Mouse (Mus musculus) heart, postnatal 14 days (tissue): ENCODE measurements around the gene Nap1l4. TPM values are rescaled to one million over a fixed set of nuclear protein-coding genes. Genes with fewer than 3 reads are reported as not detected.
A peak's percentile ranks its signal among the peaks of the same experiment; 100 is the strongest.

ENCODE experiments used
- DNase-seq, 2 experiments: peaks; one replicate each; pipeline ENCODE4 v3.0.0; 2021 to 2022
- intact Hi-C: fragments of 180-260 bp; cut with DNase I; formaldehyde crosslinking; loops from one replicate; pipeline ENCODE4 v1.15.1; 2025
- total RNA-seq, 2 experiments: library from RNA; stranded (reverse); gene quantifications; 2 replicates each; pipeline ENCODE4 v1.2.3; 2021

Gene Nap1l4
- total RNA-seq, 2 experiments from 2014 or later, result 168 to 178 TPM

DNA sequence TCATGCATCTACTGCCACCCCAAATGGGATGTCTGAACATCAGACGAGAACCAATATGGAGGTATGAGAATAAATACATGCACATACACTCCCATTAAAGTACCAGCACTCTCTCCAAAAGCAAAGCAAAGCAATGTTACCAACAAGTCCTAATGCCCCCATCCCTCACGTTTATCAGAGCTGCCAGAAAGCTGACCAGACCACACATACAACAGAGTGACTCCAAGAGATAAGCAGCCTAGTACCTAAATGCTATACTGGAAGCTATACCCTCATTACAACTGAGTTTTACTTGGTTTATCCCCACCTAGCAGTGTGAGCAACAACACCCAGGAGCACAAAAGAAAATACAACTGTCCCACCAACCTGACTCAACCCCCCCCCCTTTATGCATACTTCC lies 15.6 kb downstream of the Nap1l4 start:
- intact Hi-C loops, result no loop called here
- DNase-seq, result no peak

DNA sequence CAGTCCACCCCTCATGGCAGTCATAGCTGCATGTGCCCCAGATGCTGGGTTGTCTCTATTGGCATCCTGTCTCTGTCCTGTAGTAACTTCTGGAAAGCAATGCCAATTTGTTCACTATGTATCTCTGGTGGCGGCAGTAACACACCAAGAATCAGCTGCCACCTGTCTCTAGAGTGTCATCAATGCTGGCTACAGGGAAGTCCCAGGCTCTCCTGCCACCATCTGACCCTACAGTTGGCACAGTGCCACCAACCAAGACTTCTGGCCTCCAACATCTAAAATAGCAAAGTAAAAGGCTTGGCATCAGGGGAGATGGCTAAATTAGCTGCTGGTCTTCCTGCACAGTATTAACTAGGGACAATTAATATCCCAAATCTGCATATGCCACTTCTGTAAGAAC lies 16.5 kb downstream of the Nap1l4 start:
- intact Hi-C loops, result no loop called here
- DNase-seq, result peak in 1 of 2 experiments; percentile 26

DNA sequence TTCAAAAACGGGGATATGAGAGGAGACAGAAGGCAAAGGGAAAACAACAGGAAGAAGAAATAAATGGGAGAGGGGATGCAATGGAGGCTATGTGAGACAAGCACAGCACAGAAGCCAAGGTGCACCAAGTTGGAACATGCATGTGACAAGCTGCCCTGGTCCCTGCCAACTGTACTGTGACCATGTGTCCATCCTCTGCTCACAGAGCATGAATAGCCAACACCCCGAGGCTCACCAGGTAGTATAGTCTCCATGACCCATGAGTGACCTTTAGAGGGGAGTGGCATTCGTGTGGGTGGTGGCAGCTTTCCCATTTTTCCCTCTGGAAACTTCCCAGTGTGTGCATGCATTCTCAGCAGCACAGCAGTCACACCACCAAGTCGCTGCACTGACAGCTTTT lies 29.6 kb downstream of the Nap1l4 start:
- intact Hi-C loops, result no loop called here

DNA sequence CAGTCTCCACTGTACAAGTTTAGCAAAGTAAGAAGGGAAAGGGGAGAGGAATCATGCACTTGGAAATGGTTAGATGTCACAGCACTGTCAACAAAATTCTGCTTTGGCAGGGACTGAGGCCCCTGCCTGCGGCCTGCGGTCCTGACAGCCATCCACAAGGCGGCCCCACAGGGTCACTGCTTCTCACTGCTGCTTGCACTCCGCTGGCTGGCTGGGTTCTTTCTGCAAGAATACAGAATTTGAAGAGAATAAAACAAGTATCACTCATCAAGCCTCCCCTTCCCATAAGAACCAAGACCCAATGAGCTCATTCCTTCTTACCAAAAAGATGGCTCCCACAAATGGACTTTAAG lies 34.5 kb downstream of the Nap1l4 start:
- DNase-seq, result peak in 1 of 2 experiments; percentile 23
- intact Hi-C loops, result no loop called here

More for the DNA sequence above, 29.6 kb downstream of the Nap1l4 start:
- DNase-seq, result no peak

DNA sequence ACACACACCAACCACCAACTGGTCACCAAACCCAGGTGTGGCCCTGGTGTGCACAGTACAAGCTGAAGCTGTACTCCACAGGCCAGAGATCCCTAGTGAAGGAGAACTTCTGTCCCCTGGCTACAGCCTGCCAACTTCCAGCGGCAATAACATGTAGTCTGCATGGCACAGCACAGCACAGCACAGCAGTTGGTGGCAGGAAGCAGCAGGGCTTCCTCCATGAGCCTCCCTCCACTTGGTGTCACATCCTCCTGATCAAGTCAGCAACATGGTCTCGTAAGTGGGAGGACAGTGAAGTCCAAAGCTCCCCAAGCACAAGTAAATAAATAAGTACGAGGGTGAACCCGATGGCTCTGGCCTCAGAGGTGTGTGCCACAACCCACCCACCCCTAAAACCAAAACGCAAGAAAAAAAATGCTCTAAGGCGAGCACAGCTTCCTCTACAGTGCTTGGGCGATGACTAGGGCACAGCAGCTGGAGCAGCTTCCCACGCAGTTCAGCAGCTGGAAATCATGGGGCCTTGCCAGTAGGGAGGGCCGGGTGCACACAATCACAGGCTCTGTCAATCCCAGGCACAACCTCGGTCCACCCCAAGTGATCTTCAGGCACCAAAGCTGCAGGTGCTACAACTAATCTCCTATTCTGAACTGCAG lies 35.0 kb downstream of the Nap1l4 start:
- peak; percentile 60 to 71 for DNase-seq
- intact Hi-C loops, result no loop called here

DNA sequence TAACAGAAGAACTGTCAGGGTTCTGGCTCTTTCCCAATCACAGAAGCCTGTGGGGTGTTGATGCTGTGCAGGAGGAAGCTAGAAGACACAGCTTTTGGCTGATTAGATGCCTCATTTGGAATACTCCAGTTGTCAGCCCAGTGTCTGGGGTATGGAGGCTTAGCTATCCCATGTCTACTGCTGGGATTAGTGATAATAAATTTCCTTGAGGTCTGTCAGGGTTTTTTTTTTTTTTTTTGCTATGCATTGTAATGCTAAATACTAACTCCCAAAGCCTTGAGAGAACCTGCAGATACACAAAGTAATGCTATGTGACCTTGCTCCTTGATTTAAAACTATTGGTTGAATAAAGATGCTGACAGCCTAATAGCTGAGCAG lies 37.6 kb downstream of the Nap1l4 start:
- intact Hi-C loops, result no loop called here

DNA sequence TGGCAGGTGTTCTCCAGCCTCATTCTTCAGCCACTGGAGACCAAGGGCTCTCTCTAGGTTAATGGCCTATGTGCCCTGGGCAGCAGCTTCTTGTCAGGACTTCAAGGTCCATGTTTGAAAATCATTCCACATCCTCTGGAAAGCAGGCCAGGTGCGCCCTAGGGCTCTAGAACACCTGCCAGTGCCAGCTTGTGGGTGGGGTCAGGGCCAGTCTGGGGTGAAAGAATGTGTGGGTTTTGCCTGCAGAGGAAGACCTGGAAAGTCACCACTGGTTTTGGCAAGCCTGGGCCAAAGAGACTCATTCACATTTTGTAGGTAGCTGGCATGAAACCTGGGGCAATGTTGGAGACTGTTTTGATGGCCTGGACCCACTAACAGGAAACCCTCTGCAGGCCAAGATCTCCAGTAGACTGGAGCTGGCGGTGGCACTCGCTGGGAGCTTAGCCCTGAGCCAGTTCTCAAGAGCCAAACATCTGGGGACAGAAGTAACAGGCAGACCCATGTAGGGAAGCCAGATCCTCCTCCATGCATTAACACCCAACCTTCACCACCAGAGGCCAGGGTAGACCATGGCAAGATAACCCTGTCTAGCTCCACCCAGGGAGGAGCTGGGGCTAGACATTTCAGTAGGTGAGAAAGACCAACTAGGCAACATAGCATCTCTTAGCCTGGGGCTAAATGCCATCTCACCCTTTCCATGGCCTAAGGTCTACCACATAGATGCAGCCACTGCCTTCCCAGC lies 38.1 kb downstream of the Nap1l4 start:
- intact Hi-C loops, result no loop called here
- DNase-seq, result no peak

More for the DNA sequence above, 37.6 kb downstream of the Nap1l4 start:
- no peak for DNase-seq

DNA sequence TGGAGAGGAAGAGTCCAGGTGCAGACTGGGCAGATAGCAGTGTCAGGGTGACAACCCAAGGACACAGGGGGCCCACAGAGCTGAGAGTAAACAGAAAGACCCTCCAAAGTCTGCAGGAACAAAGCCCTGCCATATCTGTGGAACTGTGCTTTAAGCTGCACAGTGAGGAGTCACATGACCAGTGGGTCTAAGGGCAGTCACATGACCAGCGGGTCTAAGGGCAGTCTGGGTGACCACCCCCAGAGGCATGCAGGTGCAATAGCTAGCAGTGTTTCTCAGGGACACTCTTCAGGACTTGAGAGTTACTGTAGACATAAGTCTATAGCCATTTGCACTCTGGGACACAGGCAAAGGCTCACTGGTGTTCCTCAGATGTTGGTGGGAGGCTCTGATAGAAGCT lies 39.3 kb downstream of the Nap1l4 start:
- intact Hi-C loops, result loop anchor here (5.0 kb wide), 1 partner anchor 37 kb away; the partner anchor contains the start of gene Slc22a18
- DNase-seq, result no peak

DNA sequence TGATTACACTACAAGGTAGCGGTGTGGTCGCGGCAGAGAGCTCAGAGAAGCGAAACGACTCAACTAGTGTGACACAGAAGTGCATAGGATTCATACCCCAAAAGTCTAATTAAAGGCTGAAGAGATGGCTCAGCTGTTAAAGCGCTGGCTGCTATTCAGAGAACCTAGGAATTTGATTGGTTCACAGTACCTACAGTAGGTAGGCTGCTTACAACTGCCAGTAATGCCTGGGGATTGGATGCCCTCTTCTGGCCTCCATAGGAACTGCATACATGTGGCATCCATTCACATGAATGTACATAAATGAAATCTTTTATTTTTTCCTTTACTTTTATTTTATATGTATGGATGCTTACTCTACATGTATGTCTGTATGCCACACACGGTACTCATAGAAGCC lies 42.2 kb downstream of the Nap1l4 start:
- intact Hi-C loops, result loop anchor here (1.0 to 5.0 kb wide), 2 partner anchors 26 to 34 kb away; partner anchors contain the start of gene Slc22a18
- DNase-seq, result peak; percentile 42 to 64

DNA sequence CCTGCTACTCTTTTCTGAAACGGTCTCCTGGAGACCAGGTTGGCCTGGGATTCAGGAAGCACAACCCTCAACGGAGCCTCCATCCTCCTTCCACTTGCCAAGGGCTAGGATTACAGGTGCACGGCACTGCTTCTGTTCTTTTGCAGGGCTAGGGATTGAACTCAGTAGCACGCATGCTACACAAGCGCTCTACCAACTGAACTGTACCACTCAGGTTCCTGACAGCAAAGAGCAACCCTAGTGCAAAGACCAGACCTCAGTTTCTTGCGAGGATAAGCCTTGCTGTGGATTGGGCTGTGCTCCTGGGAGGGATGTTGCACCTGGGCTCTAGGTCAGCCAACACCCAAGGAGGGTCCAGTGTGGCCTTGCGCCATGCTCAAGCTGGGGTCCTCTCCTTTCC lies 42.6 kb downstream of the Nap1l4 start:
- intact Hi-C loops, result loop anchor here (1.0 to 5.0 kb wide), 2 partner anchors 26 to 34 kb away; partner anchors contain the start of gene Slc22a18
- no peak for DNase-seq

DNA sequence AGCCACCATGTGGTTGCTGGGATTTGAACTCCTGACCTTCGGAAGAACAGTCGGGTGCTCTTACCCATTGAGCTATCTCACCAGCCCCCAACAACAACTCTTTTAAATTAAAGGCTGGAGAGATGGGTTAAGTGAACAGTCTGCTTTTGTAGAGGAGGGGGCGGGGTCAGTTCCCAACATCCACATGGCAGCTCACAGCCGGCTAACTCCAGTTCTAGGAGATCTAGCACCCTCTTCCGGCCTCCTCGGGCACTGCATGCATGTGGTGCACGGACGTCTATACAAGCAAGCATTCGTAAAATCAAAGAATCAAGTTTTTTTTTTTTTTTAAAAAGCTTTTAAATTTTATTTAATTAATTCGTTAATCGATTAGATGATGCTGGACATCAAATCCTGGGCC lies 43.1 kb downstream of the Nap1l4 start:
- DNase-seq, result peak; percentile 77 to 88
- intact Hi-C loops, result loop anchor here (1.0 to 5.0 kb wide), 2 partner anchors 26 to 34 kb away; partner anchors contain the start of gene Slc22a18

DNA sequence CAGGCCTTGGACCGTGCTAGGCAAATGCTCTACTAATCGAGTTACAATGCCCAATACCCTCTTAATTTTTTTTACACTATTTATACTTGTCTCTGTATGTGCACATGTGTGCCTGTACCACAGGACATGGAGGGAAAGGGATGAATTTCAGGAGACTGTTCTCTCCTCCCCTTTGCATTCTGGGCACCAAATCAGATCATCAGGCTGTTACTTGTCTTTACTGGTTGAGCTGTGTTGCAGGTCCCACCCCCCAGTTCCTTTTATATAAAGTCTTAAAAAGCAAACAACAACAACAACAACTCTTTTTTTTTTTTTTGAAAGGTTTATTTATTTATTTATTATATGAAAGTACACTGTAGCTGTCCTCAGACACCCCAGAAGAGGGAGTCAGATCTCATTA lies 43.5 kb downstream of the Nap1l4 start:
- no peak for DNase-seq
- intact Hi-C loops, result loop anchor here (5.0 kb wide), 1 partner anchor 33 kb away; the partner anchor contains the start of gene Slc22a18

DNA sequence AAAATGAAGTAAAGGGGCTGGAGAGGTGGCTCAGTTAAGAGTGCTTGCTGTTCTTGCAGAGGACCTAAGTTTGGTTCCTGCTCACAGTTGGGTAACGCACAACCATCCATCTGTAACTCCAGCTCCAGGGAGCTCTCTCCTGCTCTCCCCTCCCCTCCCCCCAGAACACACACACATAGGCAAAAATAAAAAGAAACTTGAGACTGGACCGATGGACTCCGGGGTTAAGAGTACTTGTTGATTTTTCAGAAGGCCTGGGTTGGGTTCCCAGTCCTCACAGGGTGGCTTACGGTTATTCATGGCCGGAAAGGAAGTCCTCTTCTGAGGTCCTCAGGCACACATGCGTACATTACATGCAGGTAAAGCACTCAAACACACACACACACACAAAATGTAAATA lies 45.0 kb downstream of the Nap1l4 start:
- intact Hi-C loops, result no loop called here
- no peak for DNase-seq

DNA sequence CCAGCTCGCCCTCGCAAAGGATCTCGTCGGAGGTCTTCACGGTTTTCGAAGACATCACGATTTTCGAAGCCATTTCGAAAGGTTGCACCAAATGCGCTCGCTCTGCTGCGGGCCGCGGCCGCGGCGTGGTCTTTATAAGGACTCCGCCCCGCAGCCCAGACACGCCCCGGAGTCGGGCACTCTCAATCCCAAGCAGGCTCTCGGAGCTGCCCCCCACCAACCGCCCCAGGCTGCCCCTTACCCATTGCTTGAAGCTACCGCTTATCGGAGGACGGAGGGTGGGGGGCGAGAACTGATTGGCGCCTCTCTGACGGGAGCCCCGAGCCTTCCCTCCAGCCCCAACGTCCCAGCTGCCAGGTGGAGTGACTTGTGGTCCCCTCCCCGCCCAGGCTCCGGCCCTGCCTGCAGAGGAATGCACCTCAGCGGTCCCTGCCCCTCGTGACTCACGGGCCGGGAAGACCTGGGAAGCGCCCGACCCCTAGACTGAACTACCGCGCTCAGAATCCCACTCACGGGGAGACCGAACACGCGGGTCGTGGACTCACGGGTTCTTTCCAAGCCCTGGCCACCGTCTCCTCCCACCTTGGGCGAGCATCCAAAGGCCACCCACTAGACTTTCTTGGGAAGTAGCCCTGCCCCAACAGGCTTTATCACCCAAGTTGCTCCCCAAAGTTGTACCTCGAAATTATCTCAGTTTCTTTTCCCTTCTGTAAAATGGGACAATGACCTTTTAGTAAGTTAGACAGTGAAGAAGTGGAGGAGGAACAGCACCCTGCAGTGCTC lies 46.3 kb downstream of the Nap1l4 start, which contains the start of gene Phlda2:
Phlda2 (minus strand) TSS at position 733 of the 783 bp plus-strand sequence.
- intact Hi-C loops, result no loop called here
- DNase-seq, result peak in 1 of 2 experiments; percentile 15

DNA sequence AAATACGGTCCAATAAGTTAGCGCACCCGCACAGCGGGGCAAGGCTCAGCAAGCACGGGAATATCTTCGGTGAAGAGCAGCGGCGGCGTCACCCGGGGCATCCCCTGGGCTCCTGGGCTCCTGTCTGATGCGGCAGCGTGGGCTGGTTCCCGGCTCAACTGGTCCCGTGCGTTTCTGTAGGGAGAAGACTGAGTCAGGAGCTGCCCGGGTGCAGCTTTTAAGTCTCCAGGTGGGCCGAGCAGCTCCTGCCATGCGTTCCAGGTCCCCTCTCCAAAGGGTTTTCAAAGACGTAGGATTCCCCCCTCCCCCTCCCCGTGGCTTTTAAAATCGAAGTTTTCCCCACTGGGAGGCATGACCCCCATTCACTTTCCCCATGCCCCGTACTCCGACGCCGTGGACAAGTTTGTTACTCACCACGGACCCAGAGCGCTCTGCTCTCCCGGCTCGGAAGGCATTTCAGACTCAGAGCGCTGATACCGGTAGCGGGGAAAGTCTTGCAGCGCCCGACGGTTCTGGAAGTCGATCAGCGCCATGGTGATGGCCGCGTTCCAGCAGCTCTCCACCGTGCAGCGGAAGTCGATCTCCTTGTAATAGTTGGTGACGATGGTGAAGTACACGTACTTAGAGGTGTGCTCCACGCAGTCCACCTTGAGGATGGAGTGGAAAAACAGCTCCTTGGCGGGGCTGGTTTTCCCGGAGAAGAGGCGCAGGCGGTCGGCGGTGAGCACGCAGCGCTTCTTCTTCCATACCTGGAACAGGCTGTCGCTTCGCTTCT lies 47.1 kb downstream of the Nap1l4 start:
- intact Hi-C loops, result no loop called here
- DNase-seq, result peak; percentile 46 to 58

DNA sequence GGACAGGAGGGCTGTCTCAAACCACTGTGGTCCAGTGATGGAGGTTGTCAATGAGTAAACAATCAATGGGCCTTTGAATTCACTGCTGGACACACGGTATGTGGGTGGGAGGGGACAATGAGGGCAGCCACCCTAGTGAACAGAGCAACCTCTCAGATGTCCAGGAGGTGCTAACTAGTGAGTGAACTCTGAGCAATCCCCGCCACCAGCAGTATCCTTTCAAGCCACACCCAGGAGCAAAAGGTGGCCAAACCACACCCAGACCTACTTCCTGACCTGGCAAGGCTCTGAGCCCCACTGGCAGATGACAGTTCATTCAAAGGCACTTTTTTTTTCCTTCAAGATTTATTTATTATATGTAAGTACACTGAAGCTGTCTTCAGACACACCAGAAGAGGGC lies 48.0 kb downstream of the Nap1l4 start:
- no peak for DNase-seq
- intact Hi-C loops, result no loop called here

DNA sequence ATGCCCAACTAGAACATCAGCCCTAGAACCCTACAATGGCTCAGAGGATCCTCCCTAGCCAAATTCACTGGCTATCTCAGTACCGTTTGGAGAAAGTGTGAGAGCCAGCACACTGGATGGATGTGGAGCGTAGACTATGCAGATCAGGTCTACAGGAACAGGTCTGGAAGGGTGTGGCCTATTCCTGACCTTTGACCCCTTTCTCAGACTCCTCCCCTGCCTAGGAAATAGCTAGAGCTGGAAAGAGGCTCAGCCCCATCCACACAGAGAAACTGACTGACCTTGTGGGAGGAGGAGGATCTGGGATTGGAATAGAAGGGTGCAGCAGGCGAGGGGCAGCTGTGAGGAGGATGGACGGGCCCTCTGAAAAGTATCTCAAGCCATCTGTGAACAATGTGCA lies 50.3 kb downstream of the Nap1l4 start:
- intact Hi-C loops, result no loop called here
- no peak for DNase-seq

DNA sequence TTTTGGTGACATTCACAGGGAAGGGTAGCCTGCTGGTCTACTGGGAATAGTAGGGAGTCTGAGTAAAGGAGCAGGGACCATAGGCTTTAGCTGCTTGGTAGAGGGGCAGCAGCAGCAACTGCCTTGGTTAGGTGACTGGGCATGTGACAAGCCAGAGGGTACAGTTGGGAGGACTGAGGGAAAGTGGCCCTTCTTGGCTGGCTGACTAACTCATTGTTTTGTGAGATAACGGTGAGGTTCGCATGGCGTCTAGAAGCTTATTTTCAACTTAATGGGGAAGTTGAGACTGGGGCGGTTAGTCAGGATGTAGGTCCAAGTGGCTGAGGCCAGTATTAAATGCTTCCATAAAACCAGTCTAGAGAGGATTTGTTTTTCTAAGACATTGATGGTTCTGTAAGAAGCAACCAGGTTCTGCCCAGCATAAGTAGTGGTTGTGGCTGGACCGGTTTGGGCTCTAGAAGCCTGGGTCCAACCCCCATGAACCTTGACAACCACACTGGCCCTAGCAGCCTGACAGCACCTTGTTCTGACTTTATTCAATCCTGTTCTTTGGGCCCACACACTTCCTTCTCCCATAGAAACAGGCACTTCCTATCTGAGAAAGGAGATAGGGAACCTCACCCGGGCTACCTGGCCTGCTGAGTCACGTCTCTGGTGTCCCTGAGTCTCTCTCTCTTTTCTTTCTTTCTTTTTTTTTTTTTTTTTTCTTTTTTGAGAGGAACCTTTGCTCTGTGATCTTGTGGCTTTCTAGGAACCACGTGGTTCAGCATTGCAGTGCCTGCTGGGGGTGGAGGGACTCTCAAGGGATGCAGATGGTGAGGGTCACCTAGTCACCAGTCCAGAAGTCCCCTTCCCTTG lies 53.6 kb downstream of the Nap1l4 start:
- intact Hi-C loops, result no loop called here
- DNase-seq, result no peak

DNA sequence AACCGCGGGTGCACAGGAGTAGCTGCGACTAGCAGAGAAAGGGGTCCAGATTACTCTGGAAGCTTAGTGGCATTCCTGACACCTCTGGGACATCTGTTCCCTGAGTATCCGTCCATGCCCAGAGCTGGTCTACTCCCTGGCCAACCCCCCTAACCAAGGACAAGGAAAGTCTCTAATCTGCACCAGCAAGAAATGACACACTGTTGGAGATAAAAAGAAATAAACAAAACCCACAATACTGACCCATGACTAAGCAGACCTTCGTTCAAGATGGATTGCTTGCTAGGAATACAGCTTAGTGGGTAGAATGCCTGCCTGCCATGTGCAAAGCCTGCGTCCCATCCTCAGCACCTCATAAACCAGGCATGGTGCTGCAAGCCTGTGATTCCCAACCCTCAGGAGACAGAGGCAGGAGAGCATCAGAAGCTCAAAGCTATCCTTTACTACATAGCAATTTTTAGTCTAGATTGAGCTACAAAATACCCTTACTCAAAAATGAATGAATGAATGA lies 55.2 kb downstream of the Nap1l4 start:
- DNase-seq, result no peak
- intact Hi-C loops, result no loop called here
